Mouse (Mus musculus) left cerebral cortex, adult 18-20 months (tissue): ENCODE results near the gene Pdk4. TPM values are rescaled to one million over a fixed set of nuclear protein-coding genes. Genes with fewer than 3 reads are reported as not detected.

Experiments
- DNase-seq, 2 experiments: peaks; one replicate each; pipeline ENCODE4 v3.0.0; 2021 to 2022; ENCODE audit warnings: low spot score in 2 of 2, mixed read lengths in 1 of 2
- long read RNA-seq, 2 experiments: library from polyadenylated mRNA; stranded (forward); transcript quantifications; one replicate each; pipeline ENCODE4 v2.0.0; 2021
- total RNA-seq, 2 experiments: library from RNA; stranded (reverse); gene quantifications; 2 replicates each; pipeline ENCODE4 v1.2.3; 2021

Pdk4 gene
- 10 to 100 TPM; 14.5 to 14.6 TPM for total RNA-seq
- long read RNA-seq, experiment 1, transcript Pdk4-201 (11 exons, 3,484 nt): major isoform, 24 of 24 reads
- long read RNA-seq, experiment 1, partial matches to known transcripts: 0 of 24 reads
- long read RNA-seq, experiment 1, other reads (novel, unspliced or antisense): 0 of 24 reads
- long read RNA-seq, experiment 2, transcript Pdk4-201 (11 exons, 3,484 nt): major isoform, 7 of 7 reads
- long read RNA-seq, experiment 2, partial matches to known transcripts: 0 of 7 reads
- long read RNA-seq, experiment 2, other reads (novel, unspliced or antisense): 0 of 7 reads

- peak; percentile 40 to 50 for DNase-seq
Observed at GRCm38 (mm10) chr6:5495961-5496853, at the start of gene Pdk4. TSS of gene Pdk4 (minus strand) at chr6:5496309.

- DNase-seq: no peak
Observed at GRCm38 (mm10) chr6:5537855-5538365, 41.8 kb upstream of the Pdk4 start.

- no peak for DNase-seq
Observed at GRCm38 (mm10) chr6:5535754-5536153, 39.6 kb upstream of the Pdk4 start.

- DNase-seq: no peak
Observed at GRCm38 (mm10) chr6:5517091-5517490, 21.0 kb upstream of the Pdk4 start.

- no peak for DNase-seq
Observed at GRCm38 (mm10) chr6:5509757-5510156, 13.6 kb upstream of the Pdk4 start.

- DNase-seq: no peak
Observed at GRCm38 (mm10) chr6:5509303-5509702, 13.2 kb upstream of the Pdk4 start.

- DNase-seq: no peak
Observed at GRCm38 (mm10) chr6:5507821-5508220, 11.7 kb upstream of the Pdk4 start.

GRCm38 (mm10) chr6:5506271-5506670 is 10.2 kb upstream of the Pdk4 start:
- DNase-seq: no peak

- no peak for DNase-seq
Observed at GRCm38 (mm10) chr6:5502810-5503209, 6.7 kb upstream of the Pdk4 start.

GRCm38 (mm10) chr6:5501551-5501950 is 5.4 kb upstream of the Pdk4 start:
- no peak for DNase-seq

GRCm38 (mm10) chr6:5498740-5499139 is 2.6 kb upstream of the Pdk4 start:
- no peak for DNase-seq

GRCm38 (mm10) chr6:5496854-5497235 is 736 bp upstream of the Pdk4 start:
- DNase-seq: no peak

- DNase-seq: no peak
Observed at GRCm38 (mm10) chr6:5485028-5485427, 11.1 kb downstream of the Pdk4 start.

GRCm38 (mm10) chr6:5482270-5482783 is 13.8 kb downstream of the Pdk4 start:
- DNase-seq: no peak

- no peak for DNase-seq
Observed at GRCm38 (mm10) chr6:5481066-5481465, 15.0 kb downstream of the Pdk4 start.

- DNase-seq: no peak
Observed at GRCm38 (mm10) chr6:5474021-5474420, 22.1 kb downstream of the Pdk4 start.

- DNase-seq: no peak
Observed at GRCm38 (mm10) chr6:5472692-5473091, 23.4 kb downstream of the Pdk4 start.

GRCm38 (mm10) chr6:5470480-5471318 is 25.4 kb downstream of the Pdk4 start:
- no peak for DNase-seq

GRCm38 (mm10) chr6:5455836-5456235 is 40.3 kb downstream of the Pdk4 start:
- DNase-seq: no peak

GRCm38 (mm10) chr6:5449878-5450277 is 46.2 kb downstream of the Pdk4 start:
- no peak for DNase-seq

GRCm38 (mm10) chr6:5448396-5448795 is 47.7 kb downstream of the Pdk4 start:
- DNase-seq: no peak
